24 mouse cellular contexts compared by ENCODE assay signal in the genomic region with DNA sequence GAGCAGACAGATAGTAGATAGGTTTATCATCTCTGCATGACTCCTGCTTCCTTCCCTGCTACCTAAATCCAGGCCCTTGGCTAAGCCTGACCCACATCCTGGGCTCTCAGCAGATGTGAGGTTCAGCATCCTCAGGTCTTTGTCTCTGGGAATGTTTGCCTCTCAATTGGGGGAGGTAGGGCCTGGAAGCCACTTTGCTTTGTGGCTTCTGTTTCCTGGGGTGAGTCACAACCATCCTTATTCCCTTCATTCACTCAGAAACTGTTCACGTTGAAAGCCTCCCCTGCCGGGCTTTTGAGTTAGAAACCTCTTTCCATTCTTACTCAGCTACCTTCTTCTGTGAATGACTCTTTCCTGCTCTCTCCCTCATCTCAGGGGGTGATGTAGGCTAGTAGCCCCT. TPM values are rescaled to one million over a fixed set of nuclear protein-coding genes. Genes with fewer than 3 reads are reported as not detected.
DNase-seq lines count a peak whose midpoint lies in the region.
"Had no signal": no experiment of that assay in that cellular context is flagged by ENCODE, and none has a peak within 500 bp of the region (broad histone marks: within the 10 kb centered on the region; RNA-seq: fewer than 3 reads in every experiment).

No protein-coding gene starts in this region.

- peak; percentile 57 for DNase-seq in heart, embryonic 10.5 days (ENCODE audit: low spot score)
- DNase-seq in heart, adult 8-10 months (ENCODE audit: low spot score) = no peak
- DNase-seq in Muller cell, postnatal 12 days (ENCODE audit: inconsistent ontology term) = peak; percentile 83
- peak; percentile 14 for DNase-seq in brain, adult 2 months (ENCODE audit: low read depth, low spot score)
- no peak for DNase-seq in gastrocnemius, postnatal 25 days
- no peak for DNase-seq in adrenal gland, postnatal 36 days
- no peak for DNase-seq in cerebellum, adult 18-20 months
- no peak for DNase-seq in cerebellum, adult 8-10 months
- DNase-seq: adrenal gland, adult 2 months; adrenal gland, postnatal 14 days; cerebellum, adult 11 months; cerebellum, adult 9-10 months; cerebellum, postnatal 14 days; gastrocnemius, postnatal 10 days; heart, adult 11 months; heart, postnatal 14 days; heart, postnatal 4 days; kidney, adult 2 months had no signal

- no peaks in the 10 kb centered on the region for H3K36me3 ChIP-seq in heart, embryonic 10.5 days
- H3K36me3 ChIP-seq: forebrain, embryonic 10.5 days; heart, embryonic 13.5 days; hindbrain, embryonic 12.5 days; hindbrain, embryonic 15.5 days had no signal

- no peak overlapping the region for H3K27ac ChIP-seq in heart, embryonic 10.5 days
- H3K27ac ChIP-seq: forebrain, embryonic 10.5 days; forebrain, embryonic 13.5 days; heart, embryonic 13.5 days; hindbrain, embryonic 12.5 days; hindbrain, embryonic 15.5 days had no signal

- H3K4me3 ChIP-seq in heart, embryonic 10.5 days = no peak overlapping the region
- H3K4me3 ChIP-seq: forebrain, embryonic 10.5 days; forebrain, embryonic 13.5 days; heart, embryonic 13.5 days; hindbrain, embryonic 12.5 days; hindbrain, embryonic 15.5 days had no signal

- H3K4me1 ChIP-seq in heart, embryonic 10.5 days = peaks cover 16% of the 10 kb centered on the region

- peaks cover 11% of the 10 kb centered on the region; the same call in 1 of the 2 replicates for H3K27me3 ChIP-seq in heart, embryonic 10.5 days (ENCODE audit: insufficient read depth, poor library complexity, severe bottlenecking)
- H3K27me3 ChIP-seq: forebrain, embryonic 13.5 days; hindbrain, embryonic 12.5 days; hindbrain, embryonic 15.5 days had no signal

- WGBS in heart, embryonic 10.5 days = 59% methylated on average over 2 of the region's 2 CpGs

- no peaks in the 10 kb centered on the region for H3K9me3 ChIP-seq in heart, embryonic 10.5 days
- H3K9me3 ChIP-seq: forebrain, embryonic 10.5 days; forebrain, embryonic 13.5 days; G1E; heart, embryonic 13.5 days; hindbrain, embryonic 12.5 days; hindbrain, embryonic 15.5 days had no signal

RNA-seq across cellular contexts. Expression of gene Traf3ip1, which starts 1.7 kb away (rescaled TPM):
- 6.1 and 7.3 TPM in 2 replicates for polyA plus RNA-seq in heart, embryonic 10.5 days (2016; fragmentation: Nextera tagmentation; extraction: Ambion mirVana)
- 1 to 10 TPM; 4.2 to 5.4 (median 4.9) TPM for total RNA-seq in heart, adult 8-10 months (2022)
- 1 to 10 TPM; 2.9 to 3.2 TPM for total RNA-seq in gastrocnemius, postnatal 25 days (2021)
- total RNA-seq in adrenal gland, postnatal 36 days (2021) = 10 to 100 TPM; 11.2 to 16.9 TPM

RNA-seq across cellular contexts. Expression of gene Per2, which starts 33.6 kb away (rescaled TPM):
- polyA plus RNA-seq in heart, embryonic 10.5 days (2016; fragmentation: Nextera tagmentation; extraction: Ambion mirVana) = 3.2 and 4.9 TPM in 2 replicates
- 10 to 100 TPM in 3 of 4 experiments, 1 to 10 TPM in 1; 8.3 to 15.0 (median 13.5) TPM for total RNA-seq in heart, adult 8-10 months (2022)
- total RNA-seq in gastrocnemius, postnatal 25 days (2021) = 1 to 10 TPM in 1 of 2 experiments, under 1 TPM in 1; 0.97 to 7.1 TPM
- 10 to 100 TPM; 37.1 to 84.7 TPM for total RNA-seq in adrenal gland, postnatal 36 days (2021)

RNA-seq across cellular contexts. Expression of gene Asb1, which starts 47.6 kb away (rescaled TPM):
- 9.0 and 11.1 TPM in 2 replicates for polyA plus RNA-seq in heart, embryonic 10.5 days (2016; fragmentation: Nextera tagmentation; extraction: Ambion mirVana)
- total RNA-seq in heart, adult 8-10 months (2022) = 10 to 100 TPM; 17.3 to 27.2 (median 20.5) TPM
- total RNA-seq in gastrocnemius, postnatal 25 days (2021) = 10 to 100 TPM; 15.5 TPM
- 10 to 100 TPM; 22.4 to 25.9 TPM for total RNA-seq in adrenal gland, postnatal 36 days (2021)

Comparison
In these comparisons a context has a peak if more than half of its experiments do, and no peak if none do; other contexts are left out.
1. DNase-seq: peak in heart, embryonic 10.5 days (single experiment), Muller cell, postnatal 12 days (single experiment) and brain, adult 2 months (single experiment); none in heart, adult 8-10 months (single experiment), gastrocnemius, postnatal 25 days (single experiment), adrenal gland, postnatal 36 days (0 of 2), cerebellum, adult 18-20 months (0 of 2) and cerebellum, adult 8-10 months (single experiment).